Mouse (Mus musculus): ENCODE results near the gene Zswim1. TPM values are rescaled to one million over a fixed set of nuclear protein-coding genes. Genes with fewer than 3 reads are reported as not detected.
A peak's percentile ranks its signal among the peaks of the same experiment; 100 is the strongest.
"Not testable (repeated sequence)": the region's sequence is repeated elsewhere in the genome, so short reads cannot be mapped to it uniquely, and the experiment has no call there.

Zswim1 gene
- polyA plus RNA-seq, 1 experiment from 2014 or later: 9.0 TPM

GRCm38 (mm10) chr2:164857842-164858553 is 35.5 kb downstream of the Zswim1 start:
- Histone ChIP-seq H3K27ac (replicated peaks) (no peak overlapping the region), H3K4me3 (peak overlapping the region; percentile 64), H3K27me3 (replicated peaks) (peaks cover 70% of the 10 kb centered on the region), H3K9me3 (no peaks in the 10 kb centered on the region), H3K4me2 (peak overlapping the region; percentile 97), H3K4me1 (peaks cover 42% of the 10 kb centered on the region), H3K9ac (peak overlapping the region; percentile 81), H3K36me3 (no peaks in the 10 kb centered on the region)
- no peak for ATAC-seq (ENCODE audit: extremely low read depth, insufficient number of reproducible peaks, low FRiP score, low TSS enrichment)
- WGBS: 6% methylated on average over 19 of the region's 19 CpGs

DNA sequence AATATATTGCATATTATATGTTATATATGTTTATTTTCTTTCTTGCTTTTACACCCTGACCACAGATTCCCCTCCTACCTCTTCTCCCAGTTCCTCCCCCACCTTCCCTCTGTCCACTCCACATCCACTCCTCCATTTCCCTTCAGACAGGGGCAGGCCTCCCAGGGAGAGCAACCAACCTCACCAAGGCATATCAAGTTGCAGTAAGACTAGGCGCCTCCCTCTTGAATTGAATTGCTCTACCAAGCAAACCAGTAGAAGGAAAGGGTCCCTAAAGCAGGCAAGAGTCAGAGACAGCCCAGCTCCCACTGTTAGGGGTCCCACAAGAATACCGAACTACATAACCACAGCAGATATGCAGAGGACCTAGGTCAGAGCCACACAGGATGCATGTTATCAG is 36.7 kb downstream of the Zswim1 start:
- H3K4me1 ChIP-seq: peaks cover 42% of the 10 kb centered on the region
- H3K27me3 ChIP-seq (replicated peaks): peaks cover 60% of the 10 kb centered on the region
- H3K27ac ChIP-seq (replicated peaks): no peak overlapping the region
- WGBS: 51% methylated on average over 2 of the region's 2 CpGs
- H3K36me3 ChIP-seq: no peaks in the 10 kb centered on the region
- no peak overlapping the region for H3K4me3 ChIP-seq
- H3K9me3 ChIP-seq: no peaks in the 10 kb centered on the region
- H3K4me2 ChIP-seq: no peak overlapping the region
- no peak overlapping the region for H3K9ac ChIP-seq
- ATAC-seq (ENCODE audit: extremely low read depth, insufficient number of reproducible peaks, low FRiP score, low TSS enrichment): no peak

GRCm38 (mm10) chr2:164859640-164860432 is 37.4 kb downstream of the Zswim1 start:
- no peak overlapping the region for H3K27ac ChIP-seq (replicated peaks)
- ATAC-seq (ENCODE audit: extremely low read depth, insufficient number of reproducible peaks, low FRiP score, low TSS enrichment): no peak

DNA sequence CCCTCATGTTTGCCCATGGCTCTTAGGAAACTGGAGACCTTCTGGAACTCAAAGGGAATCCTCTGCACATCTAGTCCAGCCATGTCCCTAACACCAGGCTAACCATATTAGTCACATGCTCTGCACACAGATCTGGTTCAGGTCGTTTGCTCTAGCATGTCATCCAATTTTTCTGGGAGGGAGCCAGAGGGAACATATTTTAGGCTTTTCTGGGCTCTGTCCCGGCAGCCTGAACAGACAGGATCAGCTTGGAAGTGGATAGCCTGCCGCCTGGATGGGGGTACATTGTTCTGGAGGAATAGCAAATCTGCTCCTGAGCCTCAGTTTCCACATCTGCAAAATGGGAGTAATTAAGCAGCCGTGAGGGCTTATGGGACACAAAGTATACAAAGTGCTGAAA is 38.6 kb downstream of the Zswim1 start:
- Histone ChIP-seq H3K4me3 (no peak overlapping the region), H3K4me1 (peaks cover 47% of the 10 kb centered on the region), H3K36me3 (no peaks in the 10 kb centered on the region), H3K9ac (no peak overlapping the region), H3K27me3 (replicated peaks) (peaks cover 40% of the 10 kb centered on the region), H3K9me3 (no peaks in the 10 kb centered on the region), H3K27ac (replicated peaks) (no peak overlapping the region), H3K4me2 (no peak overlapping the region)
- no peak for ATAC-seq (ENCODE audit: extremely low read depth, insufficient number of reproducible peaks, low FRiP score, low TSS enrichment)
- 64% methylated on average over 4 of the region's 4 CpGs for WGBS

More at GRCm38 (mm10) chr2:164859640-164860432, 37.4 kb downstream of the Zswim1 start:
- WGBS: 63% methylated on average over 9 of the region's 9 CpGs
- no peaks in the 10 kb centered on the region for H3K9me3 ChIP-seq
- no peak overlapping the region for H3K4me3 ChIP-seq
- H3K4me1 ChIP-seq: peaks cover 47% of the 10 kb centered on the region
- peaks cover 53% of the 10 kb centered on the region for H3K27me3 ChIP-seq (replicated peaks)
- H3K4me2 ChIP-seq: no peak overlapping the region
- H3K36me3 ChIP-seq: no peaks in the 10 kb centered on the region
- H3K9ac ChIP-seq: no peak overlapping the region

- H3K9ac ChIP-seq: no peak overlapping the region
- peaks cover 28% of the 10 kb centered on the region for H3K27me3 ChIP-seq (replicated peaks)
- peaks cover 47% of the 10 kb centered on the region for H3K4me1 ChIP-seq
- H3K4me3 ChIP-seq: no peak overlapping the region
- H3K4me2 ChIP-seq: peak overlapping the region; percentile 1; the same call in 1 of the 2 replicates
- peak overlapping the region; percentile 65 for H3K27ac ChIP-seq (replicated peaks)
- no peaks in the 10 kb centered on the region for H3K36me3 ChIP-seq
- WGBS: 39% methylated on average over 9 of the region's 9 CpGs
- no peaks in the 10 kb centered on the region for H3K9me3 ChIP-seq
- no peak for ATAC-seq (ENCODE audit: extremely low read depth, insufficient number of reproducible peaks, low FRiP score, low TSS enrichment)
Measured at GRCm38 (mm10) chr2:164862179-164862861, 39.8 kb downstream of the Zswim1 start.

DNA sequence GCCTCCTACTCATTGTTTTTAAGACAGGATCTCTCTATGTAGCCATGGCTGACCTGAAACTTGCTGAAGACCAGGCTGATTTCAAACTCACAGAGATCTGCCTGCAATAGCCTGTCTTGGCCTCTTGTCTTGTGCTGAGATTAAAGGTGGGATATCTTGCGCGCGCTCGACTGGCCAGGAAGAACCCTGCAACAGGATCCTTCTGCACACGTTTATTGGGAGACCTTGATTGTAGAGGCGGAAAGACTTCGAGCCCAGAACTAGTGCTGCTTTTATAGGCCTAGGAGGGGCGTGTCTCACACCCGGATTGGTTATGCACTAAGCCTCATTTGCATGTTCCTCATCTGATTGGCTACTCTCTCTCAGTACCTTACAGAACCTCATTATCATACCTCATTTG is 40.9 kb downstream of the Zswim1 start:
- not testable (repeated sequence) for H3K9ac ChIP-seq; H3K36me3 ChIP-seq; H3K4me3 ChIP-seq; H3K9me3 ChIP-seq; H3K4me2 ChIP-seq; ATAC-seq (ENCODE audit: extremely low read depth, insufficient number of reproducible peaks, low FRiP score, low TSS enrichment); H3K27ac ChIP-seq (replicated peaks)
- Histone ChIP-seq H3K4me1 (peaks cover 43% of the 10 kb centered on the region), H3K27me3 (replicated peaks) (peaks cover 17% of the 10 kb centered on the region)
- 87% methylated on average over 9 of the region's 9 CpGs for WGBS

- H3K27me3 ChIP-seq (replicated peaks): peaks cover 7% of the 10 kb centered on the region; the same call in 1 of the 2 replicates
- WGBS: 53% methylated on average over 4 of the region's 4 CpGs
- H3K9me3 ChIP-seq: 0 out of 2 replicates have a peak, but pooled peaks cover 5% of the 10 kb centered on the region
- no peak for ATAC-seq (ENCODE audit: extremely low read depth, insufficient number of reproducible peaks, low FRiP score, low TSS enrichment)
- peaks cover 43% of the 10 kb centered on the region for H3K4me1 ChIP-seq
- H3K4me3 ChIP-seq: no peak overlapping the region
- H3K36me3 ChIP-seq: no peaks in the 10 kb centered on the region; the same call in 1 of the 2 replicates
- no peak overlapping the region for H3K27ac ChIP-seq (replicated peaks)
- no peak overlapping the region for H3K4me2 ChIP-seq
- H3K9ac ChIP-seq: no peak overlapping the region
Measured at GRCm38 (mm10) chr2:164864593-164864992, 42.1 kb downstream of the Zswim1 start.

- WGBS: 21% methylated on average over 16 of the region's 16 CpGs
- H3K9me3 ChIP-seq: 0 out of 2 replicates have a peak, but pooled peaks cover 5% of the 10 kb centered on the region
- peak overlapping the region; percentile 94 for H3K27ac ChIP-seq (replicated peaks)
- no peaks in the 10 kb centered on the region; the same call in 1 of the 2 replicates for H3K36me3 ChIP-seq
- peaks cover 31% of the 10 kb centered on the region for H3K4me1 ChIP-seq
- peak overlapping the region; percentile 22 for H3K4me2 ChIP-seq
- ATAC-seq (ENCODE audit: extremely low read depth, insufficient number of reproducible peaks, low FRiP score, low TSS enrichment): peak; percentile 78
- no peak overlapping the region for H3K4me3 ChIP-seq
- no peaks in the 10 kb centered on the region for H3K27me3 ChIP-seq (replicated peaks)
- peak overlapping the region; percentile 55 for H3K9ac ChIP-seq
Measured at GRCm38 (mm10) chr2:164866741-164867551, 44.5 kb downstream of the Zswim1 start.

GRCm38 (mm10) chr2:164867566-164867965 is 45.1 kb downstream of the Zswim1 start:
- Histone ChIP-seq H3K36me3 (no peaks in the 10 kb centered on the region; the same call in 1 of the 2 replicates), H3K27me3 (replicated peaks) (no peaks in the 10 kb centered on the region), H3K4me3 (no peak overlapping the region), H3K4me2 (no peak overlapping the region), H3K4me1 (peaks cover 25% of the 10 kb centered on the region), H3K27ac (replicated peaks) (peak overlapping the region; percentile 94), H3K9ac (no peak overlapping the region), H3K9me3 (0 out of 2 replicates have a peak, but pooled peaks cover 5% of the 10 kb centered on the region)
- no peak for ATAC-seq (ENCODE audit: extremely low read depth, insufficient number of reproducible peaks, low FRiP score, low TSS enrichment)
- 87% methylated on average over 7 of the region's 7 CpGs for WGBS

GRCm38 (mm10) chr2:164868491-164868890 is 46.0 kb downstream of the Zswim1 start:
- Histone ChIP-seq H3K9ac (no peak overlapping the region), H3K27ac (replicated peaks) (no peak overlapping the region)
- no peak for ATAC-seq (ENCODE audit: extremely low read depth, insufficient number of reproducible peaks, low FRiP score, low TSS enrichment)

More at GRCm38 (mm10) chr2:164868491-164868890, 46.0 kb downstream of the Zswim1 start:
- H3K4me1 ChIP-seq: peaks cover 21% of the 10 kb centered on the region
- H3K4me2 ChIP-seq: no peak overlapping the region
- H3K27me3 ChIP-seq (replicated peaks): no peaks in the 10 kb centered on the region
- WGBS: 63% methylated on average over 7 of the region's 7 CpGs
- no peak overlapping the region for H3K4me3 ChIP-seq
- H3K36me3 ChIP-seq: no peaks in the 10 kb centered on the region; the same call in 1 of the 2 replicates
- 0 out of 2 replicates have a peak, but pooled peaks cover 5% of the 10 kb centered on the region for H3K9me3 ChIP-seq
